Mouse (Mus musculus) liver, embryonic 14.5 days (tissue): ENCODE results near the gene Hoxa3. TPM values are rescaled to one million over a fixed set of nuclear protein-coding genes. Genes with fewer than 3 reads are reported as not detected.

Source experiments
- ATAC-seq: fragments of 200-750 bp; cut with Nextera tagmentation; 2 replicates; pipeline ENCODE4 v1.8.0; 2017; ENCODE audit warnings: moderate number of reproducible peaks, mild to moderate bottlenecking, moderate library complexity; ENCODE audit not compliant: insufficient read depth
- DNase-seq, 3 experiments: peaks; one replicate each; pipeline ENCODE4 v3.0.0-alpha.2; 2012 to 2013; ENCODE audit warnings: low read depth in 3 of 3, low spot score in 3 of 3
- H3K27ac ChIP-seq: fragments of 300-500 bp; sonication (generic); 2 replicates; pipeline ENCODE4 v1.5.1; 2014; ENCODE audit warnings: moderate library complexity, mild to moderate bottlenecking, control low read depth, inconsistent platforms
- H3K27me3 ChIP-seq: fragments of 300-500 bp; sonication (generic); 2 replicates; pipeline ENCODE4 v1.6.1; 2014; ENCODE audit warnings: mild to moderate bottlenecking, low read length, moderate library complexity; ENCODE audit not compliant: control insufficient read depth, insufficient read depth
- H3K36me3 ChIP-seq: fragments of 300-500 bp; sonication (generic); replicated peaks from 2 replicates; pipeline ENCODE4 v1.6.1; 2014; ENCODE audit warnings: low read depth; ENCODE audit not compliant: control insufficient read depth, insufficient read depth
- H3K4me1 ChIP-seq, 2 experiments: fragments of 200-500 bp in 1 of 2; fragments of 300-500 bp in 1 of 2; sonication (generic) in 1 of 2; replicated peaks; 2 replicates each; pipeline ENCODE4 v1.6.1; 2012 to 2014; ENCODE audit warnings: antibody characterized with exemption in 1 of 2, inconsistent platforms in 1 of 2, low read length in 1 of 2; ENCODE audit not compliant: control insufficient read depth in 2 of 2, insufficient read depth in 2 of 2
- H3K4me2 ChIP-seq: fragments of 300-500 bp; sonication (generic); 2 replicates; pipeline ENCODE4 v1.6.1; 2014; ENCODE audit warnings: low read depth, mild to moderate bottlenecking, control low read depth, moderate library complexity
- H3K4me3 ChIP-seq, 2 experiments: fragments of 200-500 bp in 1 of 2; fragments of 300-500 bp in 1 of 2; sonication (generic) in 1 of 2; 2 replicates each; pipeline ENCODE4 v1.5.1; 2012 to 2014; ENCODE audit warnings: low read depth in 2 of 2, low read length in 2 of 2, mild to moderate bottlenecking in 2 of 2, control low read depth in 1 of 2, inconsistent platforms in 1 of 2, moderate library complexity in 1 of 2; ENCODE audit not compliant: insufficient read depth in 1 of 2
- H3K9ac ChIP-seq: fragments of 300-500 bp; sonication (generic); replicated peaks from 2 replicates; pipeline ENCODE4 v1.6.1; 2014; ENCODE audit warnings: mild to moderate bottlenecking, control low read depth, moderate library complexity
- H3K9me3 ChIP-seq: fragments of 300-500 bp; sonication (generic); 2 replicates; pipeline ENCODE4 v1.6.1; 2016; ENCODE audit warnings: low read length, mixed read lengths; ENCODE audit not compliant: control insufficient read depth
- CTCF ChIP-seq: IDR thresholded peaks from 2 replicates; pipeline ENCODE4 v1.5.1; 2016; ENCODE audit warnings: antibody characterized with exemption, low read depth, control low read depth
- EP300 ChIP-seq: IDR thresholded peaks from 2 replicates; pipeline ENCODE4 v1.6.1; 2016; ENCODE audit warnings: antibody characterized with exemption, low read depth
- WGBS: fragments of 180-500 bp; shearing (Covaris S2); extraction: QIAGEN DNeasy Blood & Tissue Kit; methylation state at CpG from one replicate; pipeline ENCODE4 v1.1.7; 2014; ENCODE audit not compliant: insufficient replicate concordance; 5-methylcytosine and 5-hydroxymethylcytosine counted together
- microRNA counts: library from miRNA; unstranded; fragments of <30 nt; microRNA quantifications from one replicate; lab custom pipeline; 2016
- microRNA-seq: library from miRNA; unstranded; fragments of <30 nt; microRNA quantifications from one replicate; pipeline ENCODE4, GENCODE M21; 2016
- polyA plus RNA-seq, 2 experiments: library from polyadenylated mRNA; depleted of rRNA in 1 of 2; stranded (reverse) in 1 of 2; unstranded in 1 of 2; fragments of >200 nt; fragmentation: Nextera tagmentation in 1 of 2; extraction: Ambion mirVana in 1 of 2; gene quantifications; 2 replicates each; pipeline versions ENCODE4 v1.2.1 to v1.2.3; 2012 to 2014

The Hoxa3 gene
- polyA plus RNA-seq, 2 experiments: 0.13 to 0.37 TPM

- no peak for DNase-seq
- H3K4me3 ChIP-seq: no peak overlapping the region
- H3K4me2 ChIP-seq: no peak overlapping the region
- H3K9ac ChIP-seq: no peak overlapping the region
- no peak for ATAC-seq
- H3K9me3 ChIP-seq: no peaks in the 10 kb centered on the region
- no peaks in the 10 kb centered on the region for H3K4me1 ChIP-seq
- H3K36me3 ChIP-seq: no peaks in the 10 kb centered on the region
- no peaks in the 10 kb centered on the region for H3K27me3 ChIP-seq
- WGBS: 63% methylated on average over 10 of the region's 10 CpGs
- H3K27ac ChIP-seq: no peak overlapping the region
- TF ChIP-seq CTCF (no peak), EP300 (no peak)
Observed at GRCm38 (mm10) chr6:52138576-52138975, 74.6 kb downstream of the Hoxa3 start.

- DNase-seq (no peak), ATAC-seq (no peak)
- Histone ChIP-seq H3K4me2 (no peak overlapping the region), H3K9me3 (no peaks in the 10 kb centered on the region), H3K4me1 (no peaks in the 10 kb centered on the region), H3K27me3 (no peaks in the 10 kb centered on the region; the same call in 1 of the 2 replicates), H3K36me3 (no peaks in the 10 kb centered on the region), H3K27ac (no peak overlapping the region), H3K9ac (no peak overlapping the region), H3K4me3 (no peak overlapping the region)
- WGBS: 63% methylated on average over 9 of the region's 9 CpGs
- TF ChIP-seq CTCF (no peak), EP300 (no peak)
Observed at GRCm38 (mm10) chr6:52137841-52138535, 75.1 kb downstream of the Hoxa3 start.

- H3K9me3 ChIP-seq: no peaks in the 10 kb centered on the region
- H3K4me3 ChIP-seq: no peak overlapping the region
- DNase-seq (no peak), ATAC-seq (no peak)
- TF ChIP-seq EP300: no peak
- TF ChIP-seq CTCF: no peak
- no peaks in the 10 kb centered on the region for H3K36me3 ChIP-seq
- H3K27ac ChIP-seq: no peak overlapping the region
- H3K4me1 ChIP-seq: no peaks in the 10 kb centered on the region
- no peak overlapping the region for H3K9ac ChIP-seq
- no peaks in the 10 kb centered on the region for H3K27me3 ChIP-seq
- H3K4me2 ChIP-seq: no peak overlapping the region
- 58% methylated on average over 4 of the region's 4 CpGs for WGBS
Observed at GRCm38 (mm10) chr6:52123673-52124072, 89.5 kb downstream of the Hoxa3 start.

GRCm38 (mm10) chr6:52121173-52121572 lies 92.0 kb downstream of the Hoxa3 start:
- Histone ChIP-seq H3K27ac (no peak overlapping the region), H3K4me3 (no peak overlapping the region), H3K4me2 (no peak overlapping the region), H3K4me1 (no peaks in the 10 kb centered on the region), H3K36me3 (no peaks in the 10 kb centered on the region), H3K9me3 (no peaks in the 10 kb centered on the region), H3K27me3 (no peaks in the 10 kb centered on the region), H3K9ac (no peak overlapping the region)
- DNase-seq: no peak
- no peak for ATAC-seq
- WGBS: 31% methylated on average over 3 of the region's 3 CpGs
- no peak for TF ChIP-seq EP300
- no peak for TF ChIP-seq CTCF

MicroRNA genes within 50 kb of the gene (microRNA counts, 519-probe panel; counts per million panel counts)
- microRNA mmu-miR-196b (lab: Ali Mortazavi, UCI): 69.9 counts per million

Small RNA genes within 50 kb of the gene (microRNA-seq; reads per million reads assigned to microRNA genes)
- 523 reads per million, percentile 66 among the genes with 10 or more reads in this experiment for gene Mir196b

Other genes starting within 250 kb of the Hoxa3 start
- 5.4 and 10.1 TPM in 2 replicates for gene Skap2, start 200.8 kb downstream of the Hoxa3 start, polyA plus RNA-seq (2012; rRNA removed)
- gene Skap2, start 200.8 kb downstream of the Hoxa3 start, polyA plus RNA-seq (2014; fragmentation: Nextera tagmentation; extraction: Ambion mirVana): 18.4 and 19.4 TPM in 2 replicates
- 0.21 and 0.33 TPM in 2 replicates for gene Hoxa1, start 55.0 kb downstream of the Hoxa3 start, polyA plus RNA-seq (2012; rRNA removed)
- gene Hoxa1, start 55.0 kb downstream of the Hoxa3 start, polyA plus RNA-seq (2014; fragmentation: Nextera tagmentation; extraction: Ambion mirVana): 0.40 and 0.47 TPM in 2 replicates
- gene Hoxa2, start 48.5 kb downstream of the Hoxa3 start, polyA plus RNA-seq (2012; rRNA removed): 0.26 and 0.30 TPM in 2 replicates
- gene Hoxa2, start 48.5 kb downstream of the Hoxa3 start, polyA plus RNA-seq (2014; fragmentation: Nextera tagmentation; extraction: Ambion mirVana): 0.14 and 0.33 TPM in 2 replicates
- 0.03 and 0.04 TPM in 2 replicates for gene 5730596B20Rik, start 35.8 kb downstream of the Hoxa3 start, polyA plus RNA-seq (2012; rRNA removed)
- gene 5730596B20Rik, start 35.8 kb downstream of the Hoxa3 start, polyA plus RNA-seq (2014; fragmentation: Nextera tagmentation; extraction: Ambion mirVana): 0.03 TPM in 1 of 2 replicates, not detected in the other
- gene Hoxa4, start 21.6 kb downstream of the Hoxa3 start, polyA plus RNA-seq (2012; rRNA removed): 0.25 and 0.26 TPM in 2 replicates
- 0.09 and 0.14 TPM in 2 replicates for gene Hoxa4, start 21.6 kb downstream of the Hoxa3 start, polyA plus RNA-seq (2014; fragmentation: Nextera tagmentation; extraction: Ambion mirVana)
- gene Hoxa5, start 8.7 kb downstream of the Hoxa3 start, polyA plus RNA-seq (2012; rRNA removed): 0.52 and 0.97 TPM in 2 replicates
- gene Hoxa5, start 8.7 kb downstream of the Hoxa3 start, polyA plus RNA-seq (2014; fragmentation: Nextera tagmentation; extraction: Ambion mirVana): 0.16 and 0.43 TPM in 2 replicates
- gene Hoxa6, start 4.6 kb downstream of the Hoxa3 start, polyA plus RNA-seq (2012; rRNA removed): not detected in 2 replicates
- gene Hoxa6, start 4.6 kb downstream of the Hoxa3 start, polyA plus RNA-seq (2014; fragmentation: Nextera tagmentation; extraction: Ambion mirVana): not detected in 2 replicates
- not detected in 2 replicates for gene Gm28308, start within 50 bp of the Hoxa3 start, polyA plus RNA-seq (2012; rRNA removed)
- gene Gm28308, start within 50 bp of the Hoxa3 start, polyA plus RNA-seq (2014; fragmentation: Nextera tagmentation; extraction: Ambion mirVana): not detected in 2 replicates
- gene Hoxa7, start 8.5 kb upstream of the Hoxa3 start, polyA plus RNA-seq (2012; rRNA removed): 0.18 and 0.26 TPM in 2 replicates
- 0.18 and 0.23 TPM in 2 replicates for gene Hoxa7, start 8.5 kb upstream of the Hoxa3 start, polyA plus RNA-seq (2014; fragmentation: Nextera tagmentation; extraction: Ambion mirVana)
- 0.58 and 0.76 TPM in 2 replicates for gene Hoxa9, start 17.8 kb upstream of the Hoxa3 start, polyA plus RNA-seq (2012; rRNA removed)
- gene Hoxa9, start 17.8 kb upstream of the Hoxa3 start, polyA plus RNA-seq (2014; fragmentation: Nextera tagmentation; extraction: Ambion mirVana): 0.28 and 0.43 TPM in 2 replicates
- 0.04 and 0.19 TPM in 2 replicates for gene Hoxa10, start 27.5 kb upstream of the Hoxa3 start, polyA plus RNA-seq (2012; rRNA removed)
- gene Hoxa10, start 27.5 kb upstream of the Hoxa3 start, polyA plus RNA-seq (2014; fragmentation: Nextera tagmentation; extraction: Ambion mirVana): 0.14 TPM in 1 of 2 replicates, not detected in the other
- 0.03 TPM in 1 of 2 replicates, not detected in the other for gene Hoxa11, start 32.5 kb upstream of the Hoxa3 start, polyA plus RNA-seq (2012; rRNA removed)
- not detected in 2 replicates for gene Hoxa11, start 32.5 kb upstream of the Hoxa3 start, polyA plus RNA-seq (2014; fragmentation: Nextera tagmentation; extraction: Ambion mirVana)
- gene Hoxa13, start 47.5 kb upstream of the Hoxa3 start, polyA plus RNA-seq (2012; rRNA removed): 0.02 and 0.09 TPM in 2 replicates
- gene Hoxa13, start 47.5 kb upstream of the Hoxa3 start, polyA plus RNA-seq (2014; fragmentation: Nextera tagmentation; extraction: Ambion mirVana): not detected in 2 replicates
- 0.03 TPM in 1 of 2 replicates, not detected in the other for gene Evx1, start 100.2 kb upstream of the Hoxa3 start, polyA plus RNA-seq (2012; rRNA removed)
- gene Evx1, start 100.2 kb upstream of the Hoxa3 start, polyA plus RNA-seq (2014; fragmentation: Nextera tagmentation; extraction: Ambion mirVana): not detected in 2 replicates